Mouse (Mus musculus) heart, adult 2 months (tissue): ENCODE data around the gene Atg7.
A peak's percentile ranks its signal among the peaks of the same experiment; 100 is the strongest.

Experiments
- CTCF ChIP-seq: fragments of 200-600 bp; IDR thresholded peaks from 2 replicates; pipeline ENCODE4 v1.8.1; 2022; ENCODE audit warnings: antibody characterized with exemption, mild to moderate bottlenecking, moderate library complexity
- EP300 ChIP-seq: fragments of 200-500 bp; IDR thresholded peaks from 2 replicates; pipeline ENCODE4 v1.6.1; 2011; ENCODE audit warnings: low read depth, low read length, control low read depth; ENCODE audit not compliant: insufficient read depth
- POLR2A ChIP-seq: fragments of 200-500 bp; IDR thresholded peaks from 2 replicates; pipeline ENCODE4 v1.6.1; 2011; ENCODE audit warnings: mild to moderate bottlenecking, low read depth, low read length, control low read depth; ENCODE audit not compliant: insufficient read depth

GRCm38 (mm10) chr6:114814882-114815650, 172.2 kb downstream of the Atg7 start:
- TF ChIP-seq CTCF, result peak; percentile 36
- no peak for TF ChIP-seq EP300
- no peak for TF ChIP-seq POLR2A
